Comparison of ENCODE assay signal across 19 mouse cellular contexts in the genomic region with DNA sequence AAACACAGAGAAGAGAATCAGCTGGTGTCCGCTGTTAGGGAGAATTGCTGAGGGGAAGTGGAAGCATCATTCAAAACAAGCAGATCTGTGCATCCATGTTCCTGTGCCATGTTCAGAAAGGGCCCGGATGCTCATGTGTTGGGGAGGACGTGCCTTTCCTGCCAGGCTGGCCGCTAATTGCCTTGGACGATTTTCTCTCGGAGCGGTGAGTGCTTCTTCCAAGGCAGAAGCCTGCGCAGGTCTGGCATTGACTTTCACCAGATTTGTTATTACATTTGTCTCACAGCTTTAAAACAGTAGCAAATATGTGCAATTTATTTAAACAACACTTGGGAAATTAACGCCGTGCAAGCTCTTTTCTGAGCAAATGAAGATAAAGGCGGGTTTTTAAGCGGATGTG.
DNase-seq lines count a peak whose midpoint lies in the region; ATAC-seq and TF ChIP-seq lines count a peak whose summit lies in the region.
"Had no signal": no experiment of that assay in that cellular context is flagged by ENCODE, and none has a peak within 500 bp of the region (broad histone marks: within the 10 kb centered on the region; RNA-seq: fewer than 3 reads in every experiment).

No protein-coding gene starts in this region.

- H3K4me3 ChIP-seq in midbrain, embryonic 13.5 days (replicated peaks) = no peak overlapping the region
- no peak overlapping the region for H3K4me3 ChIP-seq in midbrain, embryonic 10.5 days
- H3K4me3 ChIP-seq in forebrain, embryonic 16.5 days (replicated peaks; ENCODE audit: low read length) = no peak overlapping the region
- H3K4me3 ChIP-seq in midbrain, postnatal 0 days (ENCODE audit: low read depth, low read length) = no peak overlapping the region
- H3K4me3 ChIP-seq: embryonic facial prominence, embryonic 12.5 days; heart, embryonic 12.5 days had no signal

- peak; percentile 49 to 52 for DNase-seq in cerebellum, postnatal 14 days
- DNase-seq in cerebellum, adult 9-11 months = no peak
- DNase-seq in midbrain, embryonic 10.5 days (ENCODE audit: low spot score) = no peak
- peak; percentile 44 for DNase-seq in midbrain, postnatal 0 days (ENCODE audit: low spot score)
- DNase-seq: adrenal gland, postnatal 25 days; gastrocnemius, postnatal 25 days; heart, postnatal 36 days; liver, postnatal 0 days; lung, postnatal 36 days; right cerebral cortex, adult 18-20 months; thymus, postnatal 4 days had no signal

- no peak for ATAC-seq in midbrain, embryonic 13.5 days
- ATAC-seq in forebrain, embryonic 16.5 days = peak; percentile 53
- ATAC-seq in midbrain, postnatal 0 days (ENCODE audit: low FRiP score) = no peak
- ATAC-seq in erythroid progenitor cell, adult 5-6 weeks (replicated peaks; ENCODE audit: low FRiP score, poor library complexity, severe bottlenecking) = no peak
- ATAC-seq in CD4-positive, CD25-positive, alpha-beta regulatory T cell, adult 4 months = no peak
- ATAC-seq: intestine, postnatal 0 days; liver, postnatal 0 days had no signal

- no peaks in the 10 kb centered on the region for H3K27me3 ChIP-seq in midbrain, embryonic 13.5 days
- no peaks in the 10 kb centered on the region for H3K27me3 ChIP-seq in midbrain, embryonic 10.5 days (ENCODE audit: low read depth, poor library complexity, severe bottlenecking)
- H3K27me3 ChIP-seq in forebrain, embryonic 16.5 days (replicated peaks; ENCODE audit: control insufficient read depth, insufficient read depth, low read length) = no peaks in the 10 kb centered on the region
- no peaks in the 10 kb centered on the region for H3K27me3 ChIP-seq in midbrain, postnatal 0 days (ENCODE audit: insufficient read depth, low read length)
- H3K27me3 ChIP-seq: heart, embryonic 12.5 days had no signal

- H3K27ac ChIP-seq in midbrain, embryonic 13.5 days = peak overlapping the region; percentile 62
- H3K27ac ChIP-seq in midbrain, embryonic 10.5 days (replicated peaks) = no peak overlapping the region
- H3K27ac ChIP-seq in forebrain, embryonic 16.5 days (ENCODE audit: low read length) = peak overlapping the region; percentile 10; the same call in 1 of the 2 replicates
- peak overlapping the region; percentile 26; the same call in 1 of the 2 replicates for H3K27ac ChIP-seq in midbrain, postnatal 0 days (ENCODE audit: low read depth, low read length)
- H3K27ac ChIP-seq: embryonic facial prominence, embryonic 12.5 days; kidney, postnatal 0 days had no signal

- WGBS in midbrain, embryonic 13.5 days = 78% methylated on average over 12 of the region's 12 CpGs
- WGBS in midbrain, embryonic 10.5 days = 90% methylated on average over 12 of the region's 12 CpGs
- 29% methylated on average over 12 of the region's 12 CpGs for whole genome bisulfite sequencing in forebrain, embryonic 16.5 days
- WGBS in midbrain, postnatal 0 days = 74% methylated on average over 12 of the region's 12 CpGs

- H3K4me2 ChIP-seq in midbrain, embryonic 13.5 days (replicated peaks) = no peak overlapping the region
- H3K4me2 ChIP-seq in forebrain, embryonic 16.5 days (ENCODE audit: low read length) = no peak overlapping the region
- no peak overlapping the region for H3K4me2 ChIP-seq in midbrain, postnatal 0 days (ENCODE audit: low read depth, low read length, poor library complexity, severe bottlenecking)
- H3K4me2 ChIP-seq: embryonic facial prominence, embryonic 12.5 days; heart, embryonic 12.5 days had no signal

- no peak overlapping the region for H3K9ac ChIP-seq in midbrain, embryonic 13.5 days (replicated peaks)
- no peak overlapping the region for H3K9ac ChIP-seq in forebrain, embryonic 16.5 days (replicated peaks; ENCODE audit: low read depth, low read length)
- H3K9ac ChIP-seq in midbrain, postnatal 0 days (replicated peaks; ENCODE audit: low read length, poor library complexity, severe bottlenecking) = no peak overlapping the region
- H3K9ac ChIP-seq: embryonic facial prominence, embryonic 12.5 days; heart, embryonic 12.5 days; liver, postnatal 0 days had no signal

- H3K4me1 ChIP-seq in midbrain, embryonic 13.5 days (replicated peaks) = peaks cover 52% of the 10 kb centered on the region
- H3K4me1 ChIP-seq in midbrain, embryonic 10.5 days = peaks cover 30% of the 10 kb centered on the region
- H3K4me1 ChIP-seq in forebrain, embryonic 16.5 days (replicated peaks; ENCODE audit: control insufficient read depth, insufficient read depth, low read length) = peaks cover 40% of the 10 kb centered on the region
- no peaks in the 10 kb centered on the region for H3K4me1 ChIP-seq in midbrain, postnatal 0 days (ENCODE audit: insufficient read depth, low read length)

- H3K9me3 ChIP-seq in midbrain, embryonic 13.5 days = no peaks in the 10 kb centered on the region
- no peaks in the 10 kb centered on the region for H3K9me3 ChIP-seq in midbrain, embryonic 10.5 days (replicated peaks)
- H3K9me3 ChIP-seq in forebrain, embryonic 16.5 days (ENCODE audit: control insufficient read depth, low read length) = no peaks in the 10 kb centered on the region
- H3K9me3 ChIP-seq in midbrain, postnatal 0 days (ENCODE audit: low read length) = no peaks in the 10 kb centered on the region
- H3K9me3 ChIP-seq: embryonic facial prominence, embryonic 12.5 days; heart, embryonic 12.5 days had no signal

- no peak for TF ChIP-seq CTCF in midbrain, postnatal 0 days (IDR thresholded peaks at IDR 0.05)

- H3K36me3 ChIP-seq in midbrain, embryonic 13.5 days = no peaks in the 10 kb centered on the region
- no peaks in the 10 kb centered on the region for H3K36me3 ChIP-seq in midbrain, embryonic 10.5 days
- H3K36me3 ChIP-seq in forebrain, embryonic 16.5 days (ENCODE audit: control insufficient read depth, insufficient read depth) = no peaks in the 10 kb centered on the region
- no peaks in the 10 kb centered on the region for H3K36me3 ChIP-seq in midbrain, postnatal 0 days (ENCODE audit: insufficient read depth, low read length)
- H3K36me3 ChIP-seq: embryonic facial prominence, embryonic 12.5 days; heart, embryonic 12.5 days had no signal

Comparison
In these comparisons a context has a peak if more than half of its experiments do, and no peak if none do; other contexts are left out.
1. DNase-seq: peak in cerebellum, postnatal 14 days (2 of 2) and midbrain, postnatal 0 days (single experiment); none in cerebellum, adult 9-11 months (single experiment) and midbrain, embryonic 10.5 days (single experiment).